Mouse (Mus musculus): ENCODE measurements around the gene Gm44503. TPM values are rescaled to one million over a fixed set of nuclear protein-coding genes. Genes with fewer than 3 reads are reported as not detected.

Gene Gm44503
- polyA plus RNA-seq, 1 experiment from 2014 or later = not detected

DNA sequence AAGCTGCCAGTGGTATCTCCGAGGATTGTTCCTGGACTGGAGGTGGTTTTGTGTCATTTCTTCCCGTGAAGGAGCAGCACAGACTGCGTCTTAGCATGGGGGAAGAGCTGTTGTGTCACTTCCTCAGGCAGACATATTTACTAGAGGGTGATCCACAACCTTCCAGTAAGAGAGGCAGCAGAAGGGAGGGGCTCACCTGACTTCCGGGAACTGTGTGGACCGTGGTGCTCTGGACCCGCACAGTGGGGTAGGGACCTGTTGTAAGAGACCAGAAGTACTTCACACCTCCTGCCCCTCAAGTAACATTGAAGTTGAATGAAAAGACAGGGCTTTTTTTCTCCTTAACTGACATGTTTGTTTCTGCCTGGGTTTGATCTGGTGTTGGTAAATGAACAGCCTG, 46.5 kb downstream of the Gm44503 start:
- Histone ChIP-seq H3K4me1 (no peaks in the 10 kb centered on the region), H3K36me3 (replicated peaks) (peaks cover 21% of the 10 kb centered on the region), H3K4me2 (no peak overlapping the region), H3K4me3 (replicated peaks) (no peak overlapping the region), H3K9me3 (no peaks in the 10 kb centered on the region), H3K27me3 (no peaks in the 10 kb centered on the region), H3K9ac (no peak overlapping the region), H3K27ac (no peak overlapping the region)
- ATAC-seq (ENCODE audit: low FRiP score) = no peak
- 87% methylated on average over 6 of the region's 6 CpGs for WGBS

DNA sequence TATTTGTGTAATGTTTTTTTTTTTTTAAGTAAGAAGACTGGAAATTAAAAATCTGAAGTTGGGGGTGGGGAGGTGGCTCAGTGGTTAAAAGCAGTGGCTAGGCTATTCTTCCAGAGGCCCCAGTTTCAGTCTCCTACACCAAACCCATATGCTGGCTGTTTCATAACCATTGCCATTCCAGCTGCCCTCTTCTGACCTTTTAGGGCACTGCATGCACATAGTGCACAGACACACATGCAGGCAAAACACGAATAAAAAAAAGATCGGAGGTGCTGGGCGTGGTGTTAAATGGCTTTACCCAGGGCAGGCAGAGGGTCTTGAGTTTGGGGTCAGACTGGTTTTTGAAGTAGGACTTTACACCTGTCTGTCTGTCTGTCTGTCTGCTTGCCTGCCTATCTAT, 47.5 kb downstream of the Gm44503 start:
- 93% methylated on average over 3 of the region's 3 CpGs for WGBS
- Histone ChIP-seq H3K4me3 (replicated peaks) (no peak overlapping the region), H3K9ac (no peak overlapping the region), H3K4me2 (no peak overlapping the region), H3K4me1 (no peaks in the 10 kb centered on the region), H3K36me3 (replicated peaks) (peaks cover 26% of the 10 kb centered on the region), H3K27me3 (no peaks in the 10 kb centered on the region), H3K9me3 (no peaks in the 10 kb centered on the region), H3K27ac (no peak overlapping the region)
- no peak for ATAC-seq (ENCODE audit: low FRiP score)

DNA sequence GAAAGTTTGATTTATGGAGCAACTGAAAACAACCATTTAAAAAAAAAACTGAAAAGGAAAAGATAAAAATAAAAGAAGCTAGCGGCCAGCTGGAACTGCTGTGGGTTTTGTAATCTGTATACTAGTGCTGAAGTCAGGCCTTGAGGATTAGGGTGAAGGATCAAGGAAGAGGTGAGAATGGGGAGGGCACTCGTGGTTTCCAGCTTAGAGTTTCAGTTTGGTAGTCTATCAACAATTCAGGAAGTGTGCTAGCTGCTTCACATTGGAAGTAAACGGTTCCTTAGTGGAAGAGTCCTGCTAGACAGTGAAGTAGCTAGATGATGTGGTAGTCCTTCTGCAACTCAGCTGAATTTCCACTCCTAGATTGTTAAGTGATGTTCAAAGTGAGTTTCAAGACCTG, 49.7 kb downstream of the Gm44503 start:
- 73% methylated on average over 3 of the region's 3 CpGs for WGBS
- H3K36me3 ChIP-seq (replicated peaks) = peaks cover 31% of the 10 kb centered on the region

DNA sequence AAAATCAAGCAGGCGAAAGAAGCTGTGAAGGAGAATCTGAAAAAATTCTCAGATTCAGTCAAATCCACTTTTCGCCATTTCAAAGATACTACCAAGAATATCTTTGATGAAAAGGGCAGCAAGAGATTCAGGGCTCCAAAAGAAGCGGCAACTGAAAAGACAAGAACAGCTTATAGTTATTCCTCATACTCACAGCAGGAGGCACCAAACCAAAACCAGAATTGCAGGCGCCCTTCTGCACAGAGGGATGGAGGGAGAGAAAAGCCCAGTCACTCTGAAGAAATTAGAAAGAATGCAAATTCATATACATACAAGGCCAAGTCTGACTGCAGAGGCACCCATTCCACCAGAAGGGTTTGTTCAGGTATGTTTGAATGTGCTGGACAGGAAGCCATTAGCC, 54.0 kb downstream of the Gm44503 start:
- H3K36me3 ChIP-seq (replicated peaks) = peaks cover 54% of the 10 kb centered on the region
- 97% methylated on average over 4 of the region's 4 CpGs for WGBS
- H3K4me3 ChIP-seq (replicated peaks) = no peak overlapping the region
- no peaks in the 10 kb centered on the region for H3K9me3 ChIP-seq
- no peak overlapping the region for H3K4me2 ChIP-seq
- H3K4me1 ChIP-seq = no peaks in the 10 kb centered on the region
- ATAC-seq (ENCODE audit: low FRiP score) = no peak
- H3K27ac ChIP-seq = no peak overlapping the region
- no peaks in the 10 kb centered on the region for H3K27me3 ChIP-seq
- H3K9ac ChIP-seq = no peak overlapping the region

More for the DNA sequence above, 49.7 kb downstream of the Gm44503 start:
- no peak for ATAC-seq (ENCODE audit: low FRiP score)
- H3K4me2 ChIP-seq = no peak overlapping the region
- H3K4me3 ChIP-seq (replicated peaks) = no peak overlapping the region
- H3K9ac ChIP-seq = no peak overlapping the region
- H3K27ac ChIP-seq = no peak overlapping the region
- no peaks in the 10 kb centered on the region for H3K4me1 ChIP-seq
- H3K9me3 ChIP-seq = no peaks in the 10 kb centered on the region
- no peaks in the 10 kb centered on the region for H3K27me3 ChIP-seq

DNA sequence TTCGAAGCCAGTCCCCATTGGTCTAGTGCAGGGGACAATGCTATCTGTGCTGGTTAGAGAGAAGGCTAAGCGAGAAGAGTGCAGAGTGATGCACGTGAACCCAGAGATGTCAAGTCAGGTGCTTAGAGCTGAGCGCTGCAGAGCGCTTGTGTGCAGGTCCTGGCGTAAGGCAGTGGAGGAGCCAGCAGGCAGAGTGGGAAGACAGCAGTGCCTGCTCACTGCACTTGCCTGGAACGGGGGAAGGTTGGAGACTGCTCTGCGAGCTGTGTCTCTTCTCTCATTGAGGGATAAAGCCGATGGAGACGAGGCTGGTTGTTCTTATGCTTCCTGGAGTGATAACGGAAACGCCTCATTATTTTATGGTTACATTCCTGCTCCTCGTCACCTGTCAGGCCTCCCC, 56.1 kb downstream of the Gm44503 start:
- H3K27me3 ChIP-seq = no peaks in the 10 kb centered on the region
- peaks cover 69% of the 10 kb centered on the region for H3K36me3 ChIP-seq (replicated peaks)
- no peak for ATAC-seq (ENCODE audit: low FRiP score)
- H3K9ac ChIP-seq = no peak overlapping the region
- no peak overlapping the region for H3K4me2 ChIP-seq
- no peak overlapping the region for H3K4me3 ChIP-seq (replicated peaks)
- no peaks in the 10 kb centered on the region for H3K4me1 ChIP-seq
- 92% methylated on average over 13 of the region's 13 CpGs for WGBS
- no peak overlapping the region for H3K27ac ChIP-seq
- H3K9me3 ChIP-seq = no peaks in the 10 kb centered on the region

DNA sequence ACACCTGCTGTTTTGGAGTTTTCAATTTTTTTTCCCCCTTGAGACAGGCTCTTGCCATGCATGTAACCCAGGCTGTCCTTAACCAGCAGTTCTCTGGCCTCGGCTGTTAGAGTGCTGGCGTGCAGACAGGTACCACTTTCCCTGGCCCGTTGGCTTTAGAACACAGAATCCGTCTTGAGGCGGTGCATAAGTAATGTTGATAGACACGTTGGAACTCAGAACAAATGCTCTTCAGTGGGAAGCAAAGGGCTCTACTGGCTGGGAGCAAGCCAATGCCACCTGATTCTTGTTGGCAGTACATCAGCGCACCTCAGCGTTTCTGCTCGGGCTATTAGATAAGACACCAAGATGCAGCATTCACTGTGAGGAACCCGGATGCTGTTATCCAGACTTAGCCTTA, 61.2 kb downstream of the Gm44503 start:
- Histone ChIP-seq H3K9me3 (no peaks in the 10 kb centered on the region), H3K4me1 (no peaks in the 10 kb centered on the region), H3K27me3 (no peaks in the 10 kb centered on the region), H3K4me3 (replicated peaks) (no peak overlapping the region), H3K4me2 (no peak overlapping the region), H3K27ac (no peak overlapping the region), H3K9ac (no peak overlapping the region), H3K36me3 (replicated peaks) (peaks cover 63% of the 10 kb centered on the region)
- WGBS = 88% methylated on average over 10 of the region's 10 CpGs
- ATAC-seq (ENCODE audit: low FRiP score) = no peak

DNA sequence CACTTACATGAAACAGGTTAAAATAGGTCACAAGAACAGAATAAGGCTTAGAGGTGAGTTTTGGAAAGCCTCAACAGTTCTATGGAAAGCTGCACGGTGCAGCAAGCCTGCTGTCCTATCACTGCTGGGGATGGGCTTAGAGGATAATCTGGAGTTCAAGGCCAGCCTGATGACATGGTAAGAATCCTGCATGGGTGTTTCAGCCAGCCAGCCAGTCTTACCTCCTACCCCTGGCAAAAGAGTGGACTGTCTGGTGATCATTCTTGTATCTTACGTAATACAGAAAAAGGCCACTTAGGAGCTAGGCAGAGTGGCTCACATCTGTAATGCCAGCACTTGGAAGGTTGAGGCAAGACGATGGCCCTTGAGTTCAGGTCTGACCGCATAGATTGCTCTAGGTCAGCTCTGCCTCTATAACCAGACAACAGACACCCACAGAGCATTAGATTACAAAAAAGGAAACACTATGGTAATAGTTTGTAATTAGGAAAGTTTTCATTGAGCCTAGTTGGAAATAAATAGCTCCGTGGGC, 62.0 kb downstream of the Gm44503 start:
- no peaks in the 10 kb centered on the region for H3K4me1 ChIP-seq
- ATAC-seq (ENCODE audit: low FRiP score) = no peak
- 93% methylated on average over 5 of the region's 5 CpGs for WGBS
- no peak overlapping the region for H3K4me2 ChIP-seq
- no peak overlapping the region for H3K9ac ChIP-seq
- H3K36me3 ChIP-seq (replicated peaks) = peaks cover 60% of the 10 kb centered on the region
- no peaks in the 10 kb centered on the region for H3K9me3 ChIP-seq
- H3K27me3 ChIP-seq = no peaks in the 10 kb centered on the region
- H3K4me3 ChIP-seq (replicated peaks) = no peak overlapping the region
- H3K27ac ChIP-seq = no peak overlapping the region

DNA sequence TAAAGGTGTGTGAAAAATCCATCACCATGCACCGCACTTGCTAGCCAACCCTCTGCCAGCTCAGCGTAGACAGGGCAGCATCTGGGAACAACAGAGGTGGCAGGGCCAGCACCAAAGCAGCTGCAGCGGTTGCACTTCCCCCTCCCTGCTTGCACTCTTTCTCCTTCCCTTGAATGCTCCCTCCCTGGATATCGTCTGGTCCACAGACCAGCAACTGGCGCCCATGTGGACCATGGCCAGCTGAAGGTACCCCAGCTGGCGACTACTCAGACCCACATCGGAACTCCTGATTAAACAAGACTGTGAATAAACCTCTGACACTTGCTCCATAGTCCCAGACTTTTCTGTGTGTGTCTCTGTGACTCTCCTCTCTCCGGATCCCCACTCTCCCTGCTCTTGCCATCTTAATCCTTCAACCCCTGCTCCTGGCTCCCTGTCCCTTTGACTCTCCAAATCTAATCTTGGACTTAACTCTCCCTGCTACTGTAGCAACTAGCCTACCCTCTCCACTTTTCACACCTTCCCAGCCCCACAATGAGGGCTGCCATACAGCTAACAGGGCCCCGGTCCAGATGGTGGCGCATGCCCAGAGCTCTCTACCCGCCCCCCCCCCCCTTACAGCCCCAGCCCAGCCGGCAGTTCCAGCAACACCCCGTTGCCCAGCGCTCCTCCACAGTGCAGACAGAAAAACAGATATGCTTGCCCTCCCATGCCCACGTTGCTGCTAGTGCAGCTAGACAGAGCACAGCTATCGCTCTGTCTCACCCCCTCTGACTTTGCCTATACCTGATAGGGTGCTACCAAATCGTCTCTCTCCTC, 67.4 kb downstream of the Gm44503 start:
- H3K9me3 ChIP-seq = no peaks in the 10 kb centered on the region
- H3K4me2 ChIP-seq = peak overlapping the region; percentile 22; the same call in 1 of the 2 replicates
- peaks cover 8% of the 10 kb centered on the region for H3K4me1 ChIP-seq
- H3K9ac ChIP-seq = 0 out of 2 replicates have a peak overlapping the region, but pooled peaks have one; percentile 29
- H3K36me3 ChIP-seq (replicated peaks) = peaks cover 21% of the 10 kb centered on the region
- H3K4me3 ChIP-seq (replicated peaks) = no peak overlapping the region
- H3K27me3 ChIP-seq = no peaks in the 10 kb centered on the region
- ATAC-seq (ENCODE audit: low FRiP score) = peak; percentile 75; the same call in 1 of the 2 replicates
- 22% methylated on average over 16 of the region's 17 CpGs for WGBS
- peak overlapping the region; percentile 63 for H3K27ac ChIP-seq

DNA sequence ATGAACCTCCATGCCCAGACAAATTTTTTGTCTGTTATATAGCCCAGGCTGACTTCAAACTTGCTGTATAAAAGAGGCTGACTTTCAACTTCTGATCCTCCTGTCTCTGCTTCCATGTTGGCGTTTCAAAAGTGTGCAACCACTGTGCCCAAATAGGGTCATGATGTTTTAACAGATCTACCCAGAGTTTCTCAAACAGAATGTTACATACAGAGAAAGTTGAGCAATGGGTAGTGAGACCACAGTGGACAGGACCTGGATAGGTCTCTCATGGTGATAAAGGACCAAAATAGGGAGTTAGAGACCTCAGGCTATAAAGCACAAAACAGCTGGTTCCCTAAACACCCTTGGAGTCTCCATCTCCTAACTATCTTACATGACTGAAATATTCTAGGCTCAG, 71.8 kb downstream of the Gm44503 start:
- Histone ChIP-seq H3K4me2 (no peak overlapping the region), H3K27me3 (no peaks in the 10 kb centered on the region), H3K36me3 (replicated peaks) (peaks cover 34% of the 10 kb centered on the region), H3K4me1 (peaks cover 8% of the 10 kb centered on the region), H3K27ac (no peak overlapping the region), H3K9ac (no peak overlapping the region), H3K9me3 (0 out of 2 replicates have a peak, but pooled peaks cover 3% of the 10 kb centered on the region), H3K4me3 (replicated peaks) (no peak overlapping the region)
- WGBS = 83% methylated on average over 1 of the region's 1 CpGs
- ATAC-seq (ENCODE audit: low FRiP score) = no peak

DNA sequence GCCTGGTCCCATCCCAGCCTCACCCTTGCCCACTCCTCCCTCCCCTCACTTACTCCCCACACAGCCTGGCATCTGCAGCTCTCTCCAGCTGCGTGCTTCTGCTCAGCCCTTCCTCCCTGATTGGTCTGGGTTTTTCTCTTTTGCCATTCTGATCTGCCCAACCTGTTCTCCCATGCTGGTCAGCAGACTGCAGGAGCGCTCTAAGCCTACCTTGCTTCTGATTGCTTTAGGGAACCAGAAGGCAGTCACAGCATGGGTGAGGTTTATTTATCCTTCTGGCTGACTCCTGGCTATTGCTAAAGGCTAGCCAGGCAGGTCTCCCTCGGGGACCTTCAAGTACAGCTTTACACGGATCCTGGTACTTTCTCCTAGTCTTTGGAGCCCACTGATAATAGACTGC, 72.8 kb downstream of the Gm44503 start:
- no peak for ATAC-seq (ENCODE audit: low FRiP score)
- no peak overlapping the region for H3K9ac ChIP-seq
- no peak overlapping the region for H3K27ac ChIP-seq
- no peak overlapping the region for H3K4me3 ChIP-seq (replicated peaks)
- H3K36me3 ChIP-seq (replicated peaks) = peaks cover 36% of the 10 kb centered on the region
- 79% methylated on average over 4 of the region's 4 CpGs for WGBS
- peaks cover 1% of the 10 kb centered on the region for H3K4me1 ChIP-seq
- H3K4me2 ChIP-seq = no peak overlapping the region
- H3K27me3 ChIP-seq = no peaks in the 10 kb centered on the region
- H3K9me3 ChIP-seq = 0 out of 2 replicates have a peak, but pooled peaks cover 3% of the 10 kb centered on the region

DNA sequence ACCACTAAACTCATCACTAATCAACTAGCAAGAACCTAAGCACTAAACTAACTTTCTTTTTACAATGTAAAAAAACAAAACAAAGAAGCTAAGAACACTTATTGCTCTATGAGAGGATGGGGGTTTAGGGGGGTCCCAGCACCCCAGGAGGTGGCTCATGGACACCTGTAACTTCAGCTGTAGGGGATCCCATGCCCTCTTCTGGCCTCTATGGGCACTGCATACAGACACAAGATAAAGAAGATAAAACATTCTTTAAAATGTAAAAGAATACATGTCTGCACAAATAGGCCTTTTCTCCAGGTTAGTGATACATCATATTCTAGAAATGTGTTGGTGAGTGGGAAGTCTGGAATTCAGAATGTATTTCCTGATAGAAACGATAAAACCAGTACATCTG, 74.8 kb downstream of the Gm44503 start:
- Histone ChIP-seq H3K4me3 (replicated peaks) (no peak overlapping the region), H3K9ac (no peak overlapping the region), H3K4me1 (peaks cover under 1% of the 10 kb centered on the region), H3K27ac (no peak overlapping the region), H3K4me2 (no peak overlapping the region), H3K27me3 (no peaks in the 10 kb centered on the region), H3K9me3 (0 out of 2 replicates have a peak, but pooled peaks cover 3% of the 10 kb centered on the region), H3K36me3 (replicated peaks) (peaks cover 32% of the 10 kb centered on the region)
- 90% methylated on average over 1 of the region's 1 CpGs for WGBS
- no peak for ATAC-seq (ENCODE audit: low FRiP score)

DNA sequence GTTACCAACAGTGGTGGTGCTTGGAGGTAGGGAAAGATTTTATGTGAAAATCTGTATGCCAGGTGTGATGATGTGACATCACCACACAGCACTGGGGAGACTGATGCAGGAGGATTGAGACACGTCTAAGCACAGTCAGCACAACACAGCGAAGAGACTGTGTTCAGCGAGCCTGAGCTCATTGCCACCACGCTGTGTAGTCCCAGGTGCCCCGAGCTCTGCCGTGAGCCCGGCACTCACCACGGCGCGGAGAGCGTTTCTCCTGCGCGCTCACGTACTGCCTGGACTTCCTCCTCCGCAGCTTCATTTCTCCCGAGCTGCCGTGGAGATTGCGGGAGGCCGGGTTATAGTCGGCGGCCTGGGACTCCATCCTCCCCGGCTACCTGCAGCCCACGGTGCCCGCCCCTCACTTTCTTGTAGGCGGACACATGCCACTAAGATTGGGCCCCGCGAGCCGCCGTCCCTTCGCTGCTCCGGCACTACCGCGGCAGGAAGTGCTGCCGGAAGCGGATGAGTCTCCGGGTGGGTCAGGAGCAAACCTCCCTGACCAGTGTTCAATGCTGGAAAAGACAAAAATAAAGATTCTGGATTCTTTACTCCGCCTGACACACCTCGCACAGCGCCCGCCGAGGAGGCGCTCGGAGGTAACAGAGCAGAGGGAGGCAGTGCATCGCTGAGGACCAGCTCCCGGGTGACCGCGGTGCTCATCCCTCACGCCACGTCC, 80.7 kb downstream of the Gm44503 start:
- H3K9ac ChIP-seq = peak overlapping the region; percentile 79
- peaks cover 20% of the 10 kb centered on the region for H3K4me1 ChIP-seq
- peak overlapping the region; percentile 65 for H3K4me3 ChIP-seq (replicated peaks)
- H3K36me3 ChIP-seq (replicated peaks) = 0 out of 2 replicates have a peak, but pooled peaks cover 2% of the 10 kb centered on the region
- ATAC-seq (ENCODE audit: low FRiP score) = peak; percentile 91
- peak overlapping the region; percentile 73 for H3K4me2 ChIP-seq
- H3K27me3 ChIP-seq = 0 out of 2 replicates have a peak, but pooled peaks cover 3% of the 10 kb centered on the region
- H3K9me3 ChIP-seq = no peaks in the 10 kb centered on the region
- WGBS = under 1% methylated on average over 49 of the region's 49 CpGs
- peak overlapping the region; percentile 80 for H3K27ac ChIP-seq

Measured in forebrain, embryonic 12.5 days (tissue).